Mouse (Mus musculus) ovary, adult 18-20 months (tissue): ENCODE data around the gene Tnip3.

ENCODE experiments used
- DNase-seq: peaks from one replicate; pipeline ENCODE4 v3.0.0; 2022; ENCODE audit warnings: low spot score, mixed read lengths

The Tnip3 gene

DNA sequence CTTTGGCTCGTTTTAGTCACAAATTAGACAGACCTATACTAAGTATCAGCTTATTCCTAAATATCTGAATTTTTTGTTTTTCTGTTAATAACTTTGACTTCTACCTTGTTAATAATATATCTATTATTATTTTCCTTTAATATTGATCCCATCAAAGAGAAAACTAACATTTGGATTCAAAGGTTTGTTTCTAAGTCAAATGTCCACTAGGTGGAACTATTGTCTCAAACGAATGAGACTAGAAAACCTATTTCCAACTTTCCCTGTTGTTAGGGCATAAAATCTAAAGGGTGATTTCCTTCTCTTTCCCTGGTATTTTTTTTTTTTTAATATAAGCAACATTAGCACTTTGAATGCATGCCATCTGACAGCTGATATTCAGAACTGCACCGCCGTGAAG is 126.3 kb downstream of the Tnip3 start:
- no peak for DNase-seq

DNA sequence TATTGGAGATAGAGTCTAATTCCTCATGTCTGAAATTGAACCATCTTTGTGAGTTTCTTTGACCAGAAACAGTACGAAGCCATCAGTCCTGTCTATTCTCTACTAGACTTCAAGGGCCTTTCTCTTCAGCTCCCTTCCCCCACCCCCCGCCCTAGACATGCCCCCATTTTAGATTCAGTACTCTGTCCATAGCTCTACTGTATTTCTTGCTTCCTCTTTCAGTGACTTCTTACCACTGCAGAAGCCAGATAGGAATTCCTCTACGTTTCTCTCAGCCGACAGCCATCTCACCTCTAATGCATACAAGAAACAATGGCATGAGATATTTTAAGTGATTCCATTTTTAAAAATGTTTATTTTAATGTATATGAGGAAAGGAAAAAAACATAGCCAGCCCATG is 136.2 kb downstream of the Tnip3 start:
- DNase-seq, result no peak

DNA sequence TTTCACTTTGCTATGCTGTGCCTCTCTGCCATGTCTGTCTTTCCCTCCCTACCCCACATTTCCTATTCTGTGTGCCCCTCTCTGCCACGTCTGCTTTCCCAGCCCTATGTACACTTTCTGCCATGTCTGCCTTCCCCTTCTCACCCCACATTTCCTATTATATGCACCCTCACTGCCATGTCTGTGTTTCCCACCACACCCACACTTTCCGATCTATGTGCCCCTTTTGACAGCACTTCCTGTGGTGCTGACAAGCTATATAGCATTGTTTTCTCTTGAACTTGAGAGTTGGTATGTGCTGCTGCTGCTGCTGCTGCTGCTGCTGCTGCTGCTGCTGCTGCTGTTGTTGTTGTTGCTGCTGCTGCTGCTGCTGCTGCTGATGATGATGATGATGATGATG is 136.9 kb downstream of the Tnip3 start:
- no peak for DNase-seq

DNA sequence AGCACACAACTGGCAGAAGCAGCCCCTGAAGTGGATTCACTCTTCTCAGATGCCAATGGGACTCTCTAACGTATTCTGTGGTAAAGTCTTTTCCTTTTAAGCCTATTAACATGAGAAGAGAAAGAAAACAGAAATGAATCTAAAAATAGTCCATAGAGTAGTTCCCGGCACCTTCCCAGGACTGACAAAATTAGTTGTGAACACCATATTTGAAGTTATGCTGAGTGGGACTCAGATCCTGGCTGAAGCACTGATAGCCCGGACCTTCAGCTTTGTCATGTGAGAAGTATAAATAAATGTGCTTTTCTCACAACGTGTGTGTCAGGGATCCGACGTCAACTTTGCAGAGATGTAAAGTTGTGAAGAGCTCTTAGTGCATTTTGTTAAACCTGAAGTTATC is 138.9 kb downstream of the Tnip3 start:
- no peak for DNase-seq

DNA sequence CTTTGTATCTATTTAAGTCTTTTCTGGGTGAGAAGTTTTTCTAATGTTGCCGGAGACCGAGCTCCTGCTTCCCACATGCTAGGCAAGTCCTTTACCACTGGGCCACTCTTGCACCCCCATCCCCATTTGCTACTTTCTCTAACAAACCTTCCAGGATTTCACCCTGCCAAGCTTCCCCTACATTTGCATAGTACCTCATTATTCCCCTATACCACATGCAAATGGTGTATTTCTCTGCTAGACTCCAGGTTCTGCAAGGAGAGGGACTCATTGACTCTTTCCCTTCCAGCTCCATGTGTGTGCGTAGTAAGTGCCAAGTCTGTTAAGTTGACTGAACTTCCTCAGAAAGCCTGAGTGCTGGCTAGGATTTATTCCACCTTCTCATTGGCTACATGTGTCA is 141.2 kb downstream of the Tnip3 start:
- no peak for DNase-seq

DNA sequence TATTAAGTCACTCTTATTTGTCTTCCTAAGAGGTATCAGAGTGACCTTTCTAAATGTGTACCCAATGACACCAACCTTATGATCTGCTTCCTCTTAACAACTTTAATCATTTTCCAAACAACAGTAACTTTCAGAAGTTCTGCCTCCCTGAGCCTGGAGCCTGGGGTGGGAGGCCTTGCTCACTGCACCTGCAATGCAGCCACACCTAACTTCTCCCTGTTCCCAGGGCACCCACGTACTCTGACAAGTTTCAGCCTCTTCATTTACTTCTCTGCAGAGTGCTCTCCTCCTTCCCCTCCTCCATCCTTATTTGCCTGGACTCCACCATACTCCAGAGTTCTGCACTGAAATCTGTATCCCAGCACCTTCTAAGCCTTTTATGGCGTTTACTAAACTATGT is 144.9 kb downstream of the Tnip3 start:
- DNase-seq, result no peak

DNA sequence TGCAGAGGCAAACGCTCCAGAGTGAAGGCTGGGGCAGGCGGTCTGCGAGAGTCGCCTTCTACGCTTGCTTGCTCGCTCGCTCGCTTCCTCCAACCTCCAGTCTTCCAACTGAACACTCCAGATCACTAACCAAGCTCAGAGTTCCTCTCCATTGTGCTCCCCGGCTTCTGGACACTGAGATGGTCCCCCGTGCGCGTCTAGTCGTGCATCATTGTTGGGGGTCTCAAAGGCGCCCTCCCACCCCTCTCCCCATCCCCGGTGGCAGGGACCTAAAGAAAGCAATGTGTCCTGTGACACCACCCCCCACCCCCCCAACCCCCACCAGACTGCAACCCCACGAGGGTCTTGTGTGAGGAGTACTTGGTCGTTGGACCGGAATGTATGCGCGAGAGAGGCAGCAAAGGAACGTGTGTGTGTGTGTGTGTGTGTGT is 145.9 kb downstream of the Tnip3 start:
- no peak for DNase-seq

DNA sequence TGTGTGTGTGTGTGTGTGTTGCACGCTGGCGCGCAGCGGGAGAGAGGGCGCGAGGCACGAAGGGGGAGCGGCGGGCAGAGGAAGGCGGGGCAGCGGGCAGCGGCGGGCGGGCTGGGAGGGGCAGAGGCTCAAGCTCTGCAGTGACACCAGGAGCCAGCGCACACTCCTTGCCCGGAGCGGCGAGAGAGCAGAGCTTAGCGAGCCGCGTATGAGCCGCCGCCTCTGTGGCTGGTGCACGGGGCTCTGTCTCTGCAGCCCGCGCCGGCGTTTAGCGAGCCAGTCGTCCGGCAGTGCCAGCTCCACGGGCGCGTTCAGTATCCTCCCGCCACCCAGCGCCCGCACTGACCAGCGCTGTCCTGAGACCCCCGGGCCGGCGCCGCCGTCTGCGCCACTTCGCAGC is 146.3 kb downstream of the Tnip3 start, which contains the start of gene Ndnf:
Gene Ndnf (plus strand): TSS at position 140 of the 400 bp plus-strand sequence.
- DNase-seq, result peak; percentile 70

DNA sequence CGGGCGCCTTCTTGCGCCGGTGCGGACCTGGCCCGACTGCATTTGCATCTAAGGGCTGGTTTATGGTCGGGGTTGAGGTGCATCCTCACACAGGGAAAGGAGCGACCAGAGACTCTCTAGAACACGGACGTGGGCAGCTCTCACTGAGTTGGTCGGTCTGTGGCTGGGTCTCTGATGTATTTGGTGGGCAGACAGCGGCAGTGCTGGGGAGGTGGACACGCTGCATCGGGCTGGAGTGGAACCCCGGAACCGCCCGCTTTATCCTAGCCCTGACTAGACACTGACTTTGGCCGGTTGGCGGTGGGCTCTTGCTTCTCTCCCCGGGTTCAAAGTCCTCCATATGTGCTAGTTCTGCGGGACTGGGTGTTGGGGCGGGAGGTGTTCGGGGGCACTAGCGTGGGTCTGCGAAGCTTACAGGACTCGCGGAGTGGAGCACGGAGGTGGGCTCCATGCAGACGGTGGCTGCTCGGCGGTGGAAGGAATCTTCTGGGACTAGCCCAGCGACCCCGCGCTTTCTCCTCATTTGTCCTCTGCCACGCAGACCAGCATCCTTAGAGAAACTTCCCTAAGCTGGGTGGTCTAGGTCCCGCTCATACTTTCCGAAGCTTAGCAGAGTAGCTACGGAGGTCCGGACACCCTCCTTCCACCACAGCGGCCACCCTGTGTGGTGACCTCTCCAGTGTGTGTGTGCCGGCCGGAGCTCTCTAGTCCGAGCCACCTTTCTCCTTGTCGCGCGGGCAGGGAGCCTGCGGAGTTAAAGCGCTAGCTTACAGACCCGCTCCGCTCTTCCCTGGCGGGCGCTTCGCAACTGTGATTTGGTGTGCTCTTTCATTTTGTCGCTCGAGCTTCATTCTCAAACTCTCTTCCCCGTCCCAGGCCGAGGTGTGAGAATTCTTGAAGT is 147.3 kb downstream of the Tnip3 start:
- DNase-seq, result no peak
